In the genomic region with DNA sequence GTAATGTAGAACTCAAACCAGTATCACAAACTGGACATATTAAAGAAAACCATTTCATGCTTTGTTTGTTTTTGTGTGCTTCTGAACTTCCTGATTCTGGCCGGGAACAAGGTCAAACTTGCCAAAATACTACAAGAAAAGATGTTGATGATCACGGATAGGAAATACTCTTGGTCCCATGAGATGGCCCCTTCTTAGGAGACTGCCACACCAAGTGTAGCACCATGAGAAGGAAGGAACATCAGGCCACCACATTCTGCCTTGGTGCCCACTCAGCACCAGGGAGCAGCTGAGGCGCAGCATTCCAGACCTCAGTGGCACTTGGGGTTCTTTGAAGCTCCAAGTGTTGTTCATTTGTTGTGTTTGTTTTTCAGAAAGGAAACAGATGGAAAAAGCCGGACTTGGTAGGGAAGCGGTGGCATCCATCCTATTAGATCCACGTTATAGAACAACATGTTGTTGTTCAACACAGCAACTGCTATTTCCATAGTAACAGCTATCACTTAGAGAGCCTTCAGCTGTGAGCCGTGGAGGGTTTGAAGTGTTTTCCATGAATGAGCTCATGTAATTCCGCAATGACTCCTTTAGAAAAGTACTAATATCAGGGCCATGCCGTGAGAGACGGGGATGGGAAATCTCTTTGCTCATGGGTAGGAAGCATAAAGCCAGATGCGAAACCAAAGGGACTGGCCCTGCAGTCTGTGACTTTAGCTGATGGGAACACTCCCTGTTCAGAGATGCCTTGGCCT, we compare ENCODE assay signal across 13 mouse cellular contexts.
A peak's percentile ranks its signal among the peaks of the same experiment; 100 is the strongest.
DNase-seq lines count a peak whose midpoint lies in the region; ATAC-seq lines count a peak whose summit lies in the region.
"Had no signal": no experiment of that assay in that cellular context is flagged by ENCODE, and none has a peak within 500 bp of the region (broad histone marks: within the 10 kb centered on the region; RNA-seq: fewer than 3 reads in every experiment).

No protein-coding gene starts in this region.

- H3K27me3 ChIP-seq in forebrain, embryonic 13.5 days: no peaks in the 10 kb centered on the region
- no peaks in the 10 kb centered on the region for H3K27me3 ChIP-seq in forebrain, embryonic 10.5 days (ENCODE audit: poor library complexity, severe bottlenecking)
- H3K27me3 ChIP-seq in forebrain, embryonic 15.5 days: no peaks in the 10 kb centered on the region

- H3K27ac ChIP-seq in forebrain, embryonic 13.5 days: no peak overlapping the region
- H3K27ac ChIP-seq in forebrain, embryonic 10.5 days: no peak overlapping the region
- H3K27ac ChIP-seq in forebrain, embryonic 15.5 days (replicated peaks): peak overlapping the region; percentile 28; the same call in 1 of the 2 replicates
- H3K27ac ChIP-seq: hindbrain, embryonic 14.5 days had no signal

- H3K4me2 ChIP-seq in forebrain, embryonic 13.5 days: no peak overlapping the region
- no peak overlapping the region for H3K4me2 ChIP-seq in forebrain, embryonic 15.5 days (replicated peaks)
- H3K4me2 ChIP-seq: hindbrain, embryonic 14.5 days had no signal

- no peak overlapping the region for H3K9ac ChIP-seq in forebrain, embryonic 13.5 days
- H3K9ac ChIP-seq in forebrain, embryonic 15.5 days (replicated peaks): no peak overlapping the region
- H3K9ac ChIP-seq: hindbrain, embryonic 14.5 days; liver, postnatal 0 days had no signal

- H3K9me3 ChIP-seq in forebrain, embryonic 13.5 days (replicated peaks): no peaks in the 10 kb centered on the region
- no peaks in the 10 kb centered on the region for H3K9me3 ChIP-seq in forebrain, embryonic 10.5 days
- no peaks in the 10 kb centered on the region for H3K9me3 ChIP-seq in forebrain, embryonic 15.5 days

- ATAC-seq in forebrain, embryonic 13.5 days: peak; percentile 66; the same call in 1 of the 2 replicates
- ATAC-seq in forebrain, embryonic 15.5 days (replicated peaks): peak; percentile 59
- no peak for ATAC-seq in CD4-positive, CD25-positive, alpha-beta regulatory T cell, adult 4 months
- ATAC-seq: liver, postnatal 0 days had no signal

- H3K4me3 ChIP-seq in forebrain, embryonic 13.5 days: no peak overlapping the region
- no peak overlapping the region for H3K4me3 ChIP-seq in forebrain, embryonic 10.5 days
- H3K4me3 ChIP-seq in forebrain, embryonic 15.5 days: no peak overlapping the region

- WGBS in forebrain, embryonic 13.5 days: 63% methylated on average over 11 of the region's 11 CpGs
- WGBS in forebrain, embryonic 10.5 days: 69% methylated on average over 11 of the region's 11 CpGs
- 59% methylated on average over 11 of the region's 11 CpGs for WGBS in forebrain, embryonic 15.5 days

- DNase-seq in forebrain, embryonic 10.5 days (ENCODE audit: extremely low spot score, low spot score): no peak
- peak; percentile 16 to 24 for DNase-seq in layer of hippocampus, postnatal 36 days
- DNase-seq in layer of hippocampus, adult 11-12 months (ENCODE audit: low spot score): no peak
- peak; percentile 52 for DNase-seq in heart, postnatal 4 days
- no peak for DNase-seq in adrenal gland, adult 2 months
- DNase-seq: adrenal gland, postnatal 14 days; cerebellum, postnatal 25 days; layer of hippocampus, adult 9-11 months; liver, postnatal 0 days had no signal

- H3K4me1 ChIP-seq in forebrain, embryonic 13.5 days: peaks cover 4% of the 10 kb centered on the region; the same call in 1 of the 2 replicates
- peaks cover 25% of the 10 kb centered on the region for H3K4me1 ChIP-seq in forebrain, embryonic 10.5 days
- H3K4me1 ChIP-seq in forebrain, embryonic 15.5 days: peaks cover 5% of the 10 kb centered on the region

- no peaks in the 10 kb centered on the region for H3K36me3 ChIP-seq in forebrain, embryonic 13.5 days (ENCODE audit: poor library complexity, severe bottlenecking)
- H3K36me3 ChIP-seq in forebrain, embryonic 10.5 days (replicated peaks): no peaks in the 10 kb centered on the region
- no peaks in the 10 kb centered on the region for H3K36me3 ChIP-seq in forebrain, embryonic 15.5 days

Comparison
In these comparisons a context has a peak if more than half of its experiments do, and no peak if none do; other contexts are left out.
1. DNase-seq: peak in layer of hippocampus, postnatal 36 days (2 of 2) and heart, postnatal 4 days (single experiment); none in forebrain, embryonic 10.5 days (single experiment), layer of hippocampus, adult 11-12 months (single experiment) and adrenal gland, adult 2 months (single experiment).